Mouse (Mus musculus) heart, postnatal 14 days (tissue): ENCODE data around the gene Adgrg3. TPM values are rescaled to one million over a fixed set of nuclear protein-coding genes. Genes with fewer than 3 reads are reported as not detected.

ENCODE experiments used
- DNase-seq, 2 experiments: peaks; one replicate each; pipeline ENCODE4 v3.0.0; 2021 to 2022
- intact Hi-C: fragments of 180-260 bp; cut with DNase I; formaldehyde crosslinking; loops from one replicate; pipeline ENCODE4 v1.15.1; 2025
- total RNA-seq, 2 experiments: library from RNA; stranded (reverse); gene quantifications; 2 replicates each; pipeline ENCODE4 v1.2.3; 2021

The Adgrg3 gene
- total RNA-seq, 2 experiments from 2014 or later = 1.5 TPM

DNA sequence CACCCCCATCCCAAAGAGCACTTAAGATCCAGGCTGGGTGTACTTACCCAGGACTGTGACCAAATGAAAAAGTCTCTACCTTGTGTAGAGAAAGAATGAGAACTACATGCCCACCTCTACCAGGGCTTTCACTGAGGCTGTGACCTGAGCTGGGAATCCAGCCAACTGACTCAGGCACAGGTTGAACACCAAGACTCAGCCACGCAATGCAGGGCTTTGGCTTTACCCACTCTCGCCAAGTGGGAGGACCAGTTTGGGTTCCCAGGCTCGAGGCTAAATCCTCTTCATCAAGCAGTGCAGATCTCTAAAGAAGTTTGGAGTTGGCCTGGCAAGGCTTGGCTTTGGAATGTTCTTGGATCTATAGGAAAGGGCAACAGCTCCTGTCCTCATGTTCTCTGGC is 58.0 kb downstream of the Adgrg3 start:
- DNase-seq = no peak
- intact Hi-C loops = loop anchor here (5.0 kb wide), 1 partner anchor 128 kb away; no protein-coding TSS in a partner anchor

DNA sequence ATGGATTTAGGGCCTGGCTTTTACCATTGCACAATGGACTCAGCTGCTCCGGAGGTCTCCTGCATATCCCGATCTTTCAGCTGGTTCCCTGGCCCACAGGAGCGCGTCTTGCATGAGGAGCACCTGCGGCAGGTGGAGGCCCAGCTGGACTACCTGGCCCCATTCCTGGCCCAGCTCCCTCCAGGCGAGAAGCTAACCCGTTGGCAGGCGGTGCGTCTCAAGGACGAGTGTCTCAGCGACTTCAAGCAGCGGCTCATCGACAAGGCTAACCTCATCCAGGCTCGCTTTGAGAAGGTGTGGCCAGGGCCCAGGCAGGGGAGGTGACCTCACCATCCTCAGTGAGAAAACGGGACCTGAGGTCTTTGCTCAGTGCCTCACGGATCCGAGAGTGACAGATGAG is 58.7 kb downstream of the Adgrg3 start:
- no peak for DNase-seq

DNA sequence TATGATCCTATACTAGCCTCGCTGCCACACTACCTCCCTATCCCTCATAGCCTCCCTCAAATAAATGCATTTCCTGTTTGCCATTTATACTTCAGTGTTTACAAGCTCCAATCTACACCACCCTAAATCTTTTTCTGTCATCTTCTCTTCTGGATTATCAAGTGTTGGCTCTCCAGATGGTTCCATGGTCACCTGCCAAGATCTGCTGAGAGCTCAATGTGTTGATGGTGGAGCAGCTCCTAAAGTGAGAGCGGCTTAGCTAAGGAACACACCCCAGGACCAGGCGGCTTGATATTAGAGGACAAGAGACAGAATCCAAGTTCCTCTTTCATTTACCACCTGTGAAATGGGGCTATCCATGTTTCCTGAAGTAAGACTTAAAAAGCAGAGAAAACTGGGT is 60.6 kb downstream of the Adgrg3 start:
- intact Hi-C loops = loop anchor here (5.0 kb wide), 1 partner anchor 131 kb away; no protein-coding TSS in a partner anchor
- no peak for DNase-seq

More for the DNA sequence above, 58.7 kb downstream of the Adgrg3 start:
- intact Hi-C loops = loop anchor here (5.0 kb wide), 1 partner anchor 129 kb away; no protein-coding TSS in a partner anchor

DNA sequence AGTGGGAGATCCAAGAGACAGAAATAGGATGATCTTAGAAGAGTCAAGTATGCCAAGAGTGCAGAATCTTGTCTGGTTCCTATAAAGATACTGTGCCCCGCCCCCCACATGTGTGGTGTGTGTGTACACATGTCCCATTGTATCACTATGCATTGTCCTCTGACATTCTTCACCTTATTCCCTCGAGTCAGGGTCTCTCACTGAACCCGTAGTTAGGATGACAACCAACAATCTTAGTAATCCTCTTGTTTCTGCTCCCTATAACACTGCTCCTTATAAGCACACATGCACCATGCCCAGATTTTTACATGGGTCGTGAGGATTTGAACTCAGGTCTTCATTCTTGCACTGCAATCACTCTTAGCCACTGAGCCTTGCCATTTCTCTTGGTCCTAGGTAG is 61.8 kb downstream of the Adgrg3 start:
- intact Hi-C loops = loop anchor here (5.0 kb wide), 1 partner anchor 132 kb away; no protein-coding TSS in a partner anchor
- DNase-seq = no peak

DNA sequence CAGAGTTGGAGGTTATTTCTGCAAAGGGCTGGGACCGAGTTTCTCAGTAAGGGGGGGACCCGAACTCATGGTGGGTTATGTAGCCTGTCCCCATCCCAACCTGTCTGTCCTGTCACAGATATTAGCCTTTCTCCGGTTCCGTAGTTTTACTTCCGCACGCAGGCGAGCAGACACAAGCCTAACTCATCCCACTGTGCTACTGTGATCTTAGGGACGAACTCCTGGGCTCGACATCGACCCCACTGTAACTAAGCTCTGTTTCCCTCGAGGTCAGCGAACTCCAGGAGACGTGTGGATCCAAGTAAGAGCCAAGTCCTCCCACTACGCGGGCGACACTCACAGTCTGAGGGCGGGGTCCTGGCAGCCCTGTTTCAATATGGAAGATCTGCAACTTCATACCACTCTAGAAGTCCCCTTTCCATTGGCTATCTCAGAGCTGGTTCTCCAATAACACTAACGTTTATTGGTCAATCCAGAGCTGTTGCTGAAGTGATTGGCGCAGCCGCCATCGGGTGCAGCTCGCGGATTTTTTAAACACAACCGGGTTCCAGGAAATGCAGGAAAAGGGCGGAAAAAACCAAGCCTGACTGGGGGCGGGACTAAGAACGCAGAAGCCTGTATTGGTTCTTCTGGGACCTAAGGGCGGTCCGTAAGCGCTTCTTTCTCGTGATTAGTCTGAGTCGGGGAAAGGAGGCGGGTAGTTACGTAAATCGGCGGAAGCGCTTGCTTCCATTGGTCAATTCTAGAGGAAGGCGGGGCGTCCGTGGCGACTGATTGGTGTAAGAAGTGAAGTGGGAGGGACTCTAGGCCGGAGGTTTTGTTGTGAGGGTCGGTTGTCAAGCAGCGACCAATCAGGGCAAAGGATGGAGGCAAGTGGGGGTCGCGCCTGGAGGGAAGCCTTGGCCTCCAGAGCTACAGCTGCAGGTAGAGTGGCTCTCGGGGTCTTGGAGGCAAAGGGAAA is 63.2 kb downstream of the Adgrg3 start, which contains the start of gene Katnb1:
TSS of gene Katnb1 (plus strand) at position 806 of the 961 bp plus-strand sequence.
- DNase-seq = peak; percentile 95
- intact Hi-C loops = no loop called here

DNA sequence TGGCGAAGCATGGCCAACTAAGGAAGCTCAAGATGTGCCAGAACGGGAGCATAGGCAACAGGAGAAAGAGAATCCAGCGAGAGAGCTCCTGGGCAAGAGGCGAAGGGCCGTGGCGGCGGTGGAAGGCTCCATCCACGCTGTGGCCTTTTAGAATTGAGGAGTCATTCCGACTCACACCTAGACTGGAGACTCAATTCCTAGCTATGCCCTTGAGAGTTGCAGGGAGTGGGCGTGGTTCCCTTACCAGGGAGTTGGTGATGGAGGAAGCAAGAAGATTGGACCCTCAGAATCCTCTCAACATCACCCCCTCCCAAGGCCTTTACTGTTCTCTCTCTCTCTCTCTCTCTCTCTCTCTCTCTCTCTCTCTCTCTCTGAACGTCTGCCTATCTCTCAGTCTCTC is 64.2 kb downstream of the Adgrg3 start:
- intact Hi-C loops = no loop called here
- no peak for DNase-seq

DNA sequence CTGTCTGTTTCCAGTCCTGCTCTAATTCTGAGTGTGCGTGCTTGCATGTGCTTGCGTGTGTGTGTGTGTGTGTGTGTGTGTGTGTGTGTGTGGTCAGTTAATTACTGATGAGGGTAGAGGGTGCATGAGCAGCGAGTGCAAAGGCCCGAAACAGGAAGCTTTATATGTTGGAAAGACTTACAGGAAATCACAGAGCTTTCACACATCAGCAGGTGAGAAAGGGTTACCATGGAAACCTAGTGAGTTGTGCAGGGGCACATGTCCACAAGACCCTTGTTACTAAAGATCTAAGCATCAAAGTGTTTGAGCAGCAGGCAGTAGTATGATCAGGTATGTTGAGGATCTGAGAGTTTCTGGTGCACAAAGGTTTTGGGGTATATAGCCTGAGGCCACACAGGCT is 66.8 kb downstream of the Adgrg3 start:
- intact Hi-C loops = no loop called here
- DNase-seq = no peak

DNA sequence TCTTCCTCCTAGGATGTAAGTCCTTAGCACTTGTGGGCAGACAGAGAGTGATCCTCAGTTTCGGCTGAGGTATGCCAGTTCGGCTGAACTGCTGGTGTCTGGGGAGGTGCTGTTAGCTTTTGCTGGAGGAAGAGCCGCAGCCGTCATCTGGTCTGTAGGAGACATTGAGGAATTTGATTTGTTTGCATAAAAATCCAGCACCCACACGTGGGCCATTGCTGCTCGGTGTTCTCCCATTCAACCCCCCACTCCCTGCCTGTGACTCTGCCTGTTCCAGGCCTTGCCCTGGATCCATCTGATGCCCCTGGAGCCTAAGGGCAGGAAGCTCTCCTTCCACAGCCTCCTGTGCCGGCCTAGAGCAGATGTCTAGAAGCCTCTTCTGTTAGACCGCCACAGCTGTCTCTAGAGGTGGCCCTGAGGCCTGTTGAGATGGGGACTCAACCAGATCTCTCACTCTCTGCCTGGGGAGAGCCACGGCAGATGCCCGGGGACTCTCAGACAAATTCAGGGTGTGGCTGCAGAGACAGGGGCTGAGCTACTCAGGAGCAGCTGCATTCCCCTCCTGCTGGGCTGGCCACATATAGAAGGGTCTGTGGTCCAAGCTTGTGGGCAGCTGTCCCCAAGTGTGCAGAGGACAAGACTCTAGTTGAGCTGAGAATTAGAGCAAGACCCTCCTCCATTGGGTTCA is 67.4 kb downstream of the Adgrg3 start:
- no peak for DNase-seq
- intact Hi-C loops = no loop called here

DNA sequence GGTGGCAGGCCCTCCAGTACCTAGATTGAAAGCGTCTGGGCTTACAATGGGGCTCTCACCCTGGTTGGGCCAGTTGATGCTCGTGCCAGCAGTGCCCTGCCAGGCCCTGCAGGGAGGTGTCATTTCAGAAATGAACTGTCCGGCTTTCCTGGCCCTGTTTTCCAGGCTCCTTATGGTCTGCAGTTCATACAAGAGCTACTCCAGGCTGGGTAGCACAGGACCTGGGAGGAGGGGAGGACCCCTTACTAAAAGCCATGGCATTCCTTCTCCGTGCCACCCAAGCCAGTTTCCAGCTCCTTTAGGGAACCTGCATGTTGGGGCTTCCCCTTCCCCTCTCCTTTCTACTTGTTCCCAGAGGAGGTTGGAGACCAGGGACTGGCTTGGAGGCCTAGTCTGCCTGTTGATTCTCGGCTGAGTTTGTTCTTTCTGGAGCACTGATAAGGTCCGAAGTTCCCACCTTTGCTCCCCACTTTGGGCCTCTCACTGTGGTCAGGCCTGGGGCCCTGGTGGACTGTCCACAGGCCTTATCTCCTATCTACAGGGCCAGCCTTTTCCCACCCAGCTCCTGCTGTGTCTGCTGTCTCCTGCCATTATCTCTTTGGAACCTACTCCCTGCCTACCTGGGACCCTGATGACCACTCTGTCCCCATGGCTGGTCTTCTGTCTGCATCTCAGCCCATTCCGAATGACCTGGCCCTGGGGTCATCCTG is 68.1 kb downstream of the Adgrg3 start:
- intact Hi-C loops = no loop called here
- DNase-seq = no peak

DNA sequence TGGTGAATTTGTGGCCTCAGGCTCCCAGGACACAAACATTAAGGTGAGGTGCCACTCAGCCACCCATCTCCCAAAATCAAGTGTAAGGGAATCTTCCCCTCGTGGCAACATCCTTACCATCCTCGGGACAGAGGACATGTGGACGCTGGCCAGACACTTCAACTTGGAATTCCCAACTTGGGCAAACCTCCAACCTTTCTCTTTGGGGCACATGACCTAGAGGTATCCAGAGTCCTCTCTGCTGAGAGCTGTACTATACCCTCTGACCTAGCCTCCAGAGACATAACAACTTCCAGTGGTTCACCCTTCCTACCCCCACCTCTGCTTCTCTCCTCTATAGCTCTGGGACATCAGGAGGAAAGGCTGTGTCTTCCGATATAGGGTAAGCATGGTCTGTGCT is 76.1 kb downstream of the Adgrg3 start:
- DNase-seq = no peak
- intact Hi-C loops = no loop called here

Other genes starting within 250 kb of the Adgrg3 start
- gene Cx3cl1, start 245.7 kb upstream of the Adgrg3 start, total RNA-seq = 1 to 10 TPM; 2.8 to 3.2 TPM
- gene Ccl17, start 207.2 kb upstream of the Adgrg3 start, total RNA-seq = not detected
- gene Coq9, start 179.4 kb upstream of the Adgrg3 start, total RNA-seq = 100 to 1,000 TPM; 400 to 427 TPM
- 10 to 100 TPM; 76.8 to 92.4 TPM for gene Ciapin1, start 179.3 kb upstream of the Adgrg3 start, total RNA-seq
- 10 to 100 TPM; 65.4 to 65.8 TPM for gene Polr2c, start 160.2 kb upstream of the Adgrg3 start, total RNA-seq
- gene Dok4, start 141.4 kb upstream of the Adgrg3 start, total RNA-seq = 10 to 100 TPM; 23.3 to 26.5 TPM
- 10 to 100 TPM; 10.8 to 10.9 TPM for gene Ccdc102a, start 99.6 kb upstream of the Adgrg3 start, total RNA-seq
- gene Adgrg5, start 94.0 kb upstream of the Adgrg3 start, total RNA-seq = under 1 TPM; 0.22 to 0.50 TPM
- gene Adgrg1, start 42.9 kb upstream of the Adgrg3 start, total RNA-seq = 10 to 100 TPM; 59.3 to 73.3 TPM
- under 1 TPM in 1 of 2 experiments, not detected in 1; 0.31 TPM for gene Drc7, start 37.4 kb downstream of the Adgrg3 start, total RNA-seq
- gene Katnb1, start 63.5 kb downstream of the Adgrg3 start, total RNA-seq = 1 to 10 TPM; 7.8 to 8.1 TPM
- gene Kifc3, start 185.1 kb downstream of the Adgrg3 start, total RNA-seq = 10 to 100 TPM; 58.1 to 62.8 TPM